Mouse (Mus musculus): Measurements from ENCODE around the gene Serpina3a.
"Not testable (repeated sequence)": the region's sequence is repeated elsewhere in the genome, so short reads cannot be mapped to it uniquely, and the experiment has no call there.

The Serpina3a gene

DNA sequence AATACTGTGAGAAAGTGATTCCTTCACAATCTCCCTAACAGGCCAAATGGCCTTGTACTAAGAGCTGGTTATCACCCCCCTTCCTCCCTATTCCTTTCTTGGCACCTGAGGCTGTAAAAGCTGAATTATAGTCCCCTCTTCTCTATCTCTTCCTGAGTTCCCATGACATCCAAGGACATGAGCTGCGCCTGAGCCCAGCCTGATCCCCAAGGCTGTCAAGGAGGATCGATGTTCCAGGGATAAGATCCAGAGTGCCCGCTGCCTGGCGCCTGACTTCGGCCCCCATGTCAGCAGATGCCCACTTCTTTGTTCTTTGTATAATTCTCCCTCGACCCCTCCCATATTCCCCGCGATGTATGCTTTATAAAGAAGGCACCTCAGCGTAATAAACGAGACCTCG, at the start of gene Serpina3a:
TSS of gene Serpina3a (plus strand) at position 392 of the 400 bp plus-strand sequence.
- DNase-seq (ENCODE audit: inconsistent ontology term) = not testable (repeated sequence)

DNA sequence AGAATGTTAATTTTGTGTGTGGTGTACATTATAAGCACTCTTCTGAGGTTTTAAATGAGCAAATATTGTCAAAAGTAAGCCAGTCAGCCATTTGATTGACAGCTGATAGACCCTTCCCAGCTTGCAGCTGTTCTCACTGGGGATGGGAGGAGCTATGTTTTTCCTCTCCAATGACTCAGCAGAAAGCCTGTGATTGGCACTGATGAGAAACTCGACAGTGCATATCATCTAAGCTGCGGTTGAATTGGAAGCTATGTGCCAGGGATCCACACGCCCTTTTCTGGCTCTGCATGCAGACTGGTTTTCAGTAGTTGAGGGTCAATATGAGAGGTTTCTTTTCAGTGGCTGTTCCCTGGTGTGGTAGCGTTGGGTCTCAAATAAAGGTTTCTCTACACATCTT, 48.0 kb upstream of the Serpina3a start:
- peak; percentile 83 for DNase-seq (ENCODE audit: inconsistent ontology term)

DNA sequence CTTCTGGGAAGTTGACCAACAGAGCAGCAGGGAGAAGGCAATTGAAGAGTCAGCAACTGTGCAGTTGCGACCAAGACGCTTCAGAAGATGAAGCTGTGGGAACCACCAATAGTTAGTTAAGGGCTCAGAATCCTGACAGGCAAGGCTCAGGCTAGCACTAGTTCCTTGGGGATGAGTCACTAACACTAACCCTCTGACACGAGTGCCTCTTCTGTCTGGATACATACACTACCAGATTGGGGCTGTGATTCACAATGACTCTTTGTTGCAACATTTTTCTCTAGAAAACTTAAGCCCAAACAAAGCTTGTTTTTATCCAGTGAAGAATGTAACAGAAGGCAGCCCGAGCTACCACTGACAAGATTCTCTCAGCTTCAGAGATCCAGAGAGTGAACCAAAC, 47.5 kb upstream of the Serpina3a start:
- peak; percentile 95 for DNase-seq (ENCODE audit: inconsistent ontology term)

DNA sequence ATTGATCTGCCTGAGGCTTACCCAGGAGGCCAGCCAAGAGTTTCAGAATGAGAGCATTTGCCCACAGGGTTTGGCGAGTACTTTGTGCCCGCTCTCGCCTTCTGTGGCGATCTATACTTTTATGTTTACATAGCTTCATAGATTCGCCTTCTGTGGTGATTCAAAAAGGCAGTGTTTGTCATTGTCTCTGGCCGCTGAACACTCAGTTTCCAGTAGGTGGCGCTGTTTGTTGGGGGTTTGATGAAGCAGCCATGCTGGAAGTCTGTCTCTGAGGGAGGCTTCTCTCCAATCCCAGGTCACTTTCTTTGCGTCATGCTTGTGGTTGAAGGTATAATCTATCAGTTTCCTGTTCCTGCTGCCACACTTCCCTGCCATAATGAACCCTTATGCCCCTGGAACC, 46.3 kb upstream of the Serpina3a start:
- no peak for DNase-seq (ENCODE audit: inconsistent ontology term)

DNA sequence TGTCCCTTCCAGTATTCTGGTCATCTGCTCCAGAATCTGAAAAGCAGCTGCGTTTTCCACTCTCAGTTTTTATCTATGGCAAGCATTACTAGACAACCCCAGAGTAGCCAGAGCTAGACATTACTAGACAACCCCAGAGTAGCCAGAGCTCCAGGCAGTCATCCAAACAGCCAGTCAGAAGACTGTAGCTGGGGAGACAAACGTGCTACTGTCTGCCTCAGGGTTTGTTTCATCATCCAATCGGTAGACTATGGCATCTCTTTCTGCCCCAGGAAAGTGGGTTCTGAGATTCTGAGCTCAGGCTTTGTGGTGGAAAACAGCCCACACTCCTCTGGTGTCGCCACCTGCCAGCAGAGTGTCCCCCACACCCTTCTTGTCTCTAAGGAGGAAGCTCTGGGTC, 45.0 kb upstream of the Serpina3a start:
- DNase-seq (ENCODE audit: inconsistent ontology term) = peak; percentile 88

DNA sequence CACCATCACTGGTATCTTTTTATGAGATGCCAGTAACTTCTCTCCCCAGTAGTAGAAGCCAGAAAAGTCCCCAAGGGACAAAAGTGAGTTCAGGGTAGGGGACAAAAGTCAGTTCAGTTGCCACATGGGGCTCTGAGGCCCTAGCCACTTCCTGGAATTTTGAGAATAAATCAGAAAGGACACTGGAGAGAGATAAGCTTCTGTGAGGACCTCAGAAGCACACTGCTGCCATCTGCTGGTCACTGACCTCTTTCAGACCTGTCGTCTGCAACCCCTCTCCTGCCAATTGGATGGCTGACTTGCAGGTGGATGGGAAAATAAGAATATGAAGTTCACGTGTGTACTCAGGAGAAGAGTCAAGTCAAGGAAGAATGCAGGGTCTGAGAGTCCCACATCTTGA, 42.9 kb upstream of the Serpina3a start:
- DNase-seq (ENCODE audit: inconsistent ontology term) = peak; percentile 52

DNA sequence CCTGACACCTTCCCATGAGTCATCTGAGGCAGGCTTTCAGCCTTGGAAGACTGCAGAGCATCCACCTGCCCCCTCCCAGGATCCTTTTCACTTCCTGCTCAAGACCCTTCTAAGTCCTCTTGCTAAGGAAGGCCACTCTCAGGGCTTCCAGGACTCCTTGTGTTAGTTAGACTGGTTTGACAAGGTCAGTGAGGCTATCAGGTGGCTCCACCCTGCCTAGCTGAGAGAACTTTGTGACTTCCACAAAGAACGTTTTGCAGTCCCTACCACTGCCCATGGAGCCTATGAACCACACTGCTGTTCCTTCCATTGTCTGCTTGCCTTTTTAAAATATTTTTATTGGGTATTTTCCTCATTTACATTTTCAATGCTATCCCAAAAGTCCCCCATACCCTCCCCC, 40.8 kb upstream of the Serpina3a start:
- no peak for DNase-seq (ENCODE audit: inconsistent ontology term)

DNA sequence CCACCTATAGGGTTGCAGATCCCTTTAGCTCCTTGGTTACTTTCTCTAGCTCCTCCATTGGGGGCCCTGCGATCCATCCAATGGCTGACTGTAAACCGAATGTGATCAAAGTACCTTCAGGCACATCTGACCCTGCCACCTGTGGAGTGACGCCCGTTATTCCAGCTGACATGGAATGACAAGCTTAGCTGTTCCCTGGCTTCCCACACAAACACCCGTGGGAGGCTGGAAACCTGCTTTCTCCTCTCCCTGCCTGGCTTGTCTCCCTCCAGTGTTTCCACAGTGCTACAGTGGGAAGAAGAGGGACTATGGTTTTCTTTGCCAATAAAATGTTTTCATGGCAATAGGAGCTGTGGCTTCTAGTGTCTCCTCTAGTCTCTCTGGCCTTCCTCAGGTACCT, 40.2 kb upstream of the Serpina3a start:
- no peak for DNase-seq (ENCODE audit: inconsistent ontology term)

DNA sequence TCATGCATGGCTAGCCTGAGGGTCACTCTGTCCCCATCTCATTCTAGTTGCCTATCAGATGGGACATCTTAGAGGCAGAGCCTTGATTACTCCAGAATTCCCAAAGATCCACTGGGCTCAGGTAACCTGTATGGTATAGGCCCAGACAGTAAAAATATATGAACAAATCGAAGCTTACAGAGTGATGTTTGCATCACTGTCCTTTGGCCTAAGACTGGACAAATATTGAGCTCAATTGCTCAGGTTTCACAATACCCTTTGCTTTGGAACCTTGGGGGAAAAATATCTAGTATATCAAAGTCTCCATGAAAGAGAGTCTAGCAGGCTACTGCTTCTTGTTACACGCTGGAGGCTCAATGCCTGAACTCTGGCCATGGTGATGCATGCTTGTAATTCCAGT, 22.4 kb upstream of the Serpina3a start:
- no peak for DNase-seq (ENCODE audit: inconsistent ontology term)

DNA sequence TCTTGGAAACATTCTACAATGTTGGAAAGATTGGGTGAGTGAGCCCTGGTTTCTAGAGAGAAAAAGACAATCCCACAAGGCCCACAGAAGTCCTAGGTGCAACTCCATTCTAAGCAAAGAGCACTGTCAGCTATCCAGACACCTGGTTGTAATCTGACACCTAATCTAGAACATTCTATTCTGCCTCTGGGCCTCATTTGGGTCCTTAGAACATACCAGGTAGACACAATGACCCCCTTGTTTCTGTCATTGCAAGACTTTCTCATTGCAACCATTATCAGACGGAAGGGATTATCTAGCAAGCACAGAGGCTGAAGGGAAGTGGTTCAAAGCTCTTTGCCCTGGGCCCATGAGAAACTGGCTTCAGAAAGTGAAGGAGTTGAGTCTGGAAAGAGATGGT, 21.2 kb upstream of the Serpina3a start:
- no peak for DNase-seq (ENCODE audit: inconsistent ontology term)

DNA sequence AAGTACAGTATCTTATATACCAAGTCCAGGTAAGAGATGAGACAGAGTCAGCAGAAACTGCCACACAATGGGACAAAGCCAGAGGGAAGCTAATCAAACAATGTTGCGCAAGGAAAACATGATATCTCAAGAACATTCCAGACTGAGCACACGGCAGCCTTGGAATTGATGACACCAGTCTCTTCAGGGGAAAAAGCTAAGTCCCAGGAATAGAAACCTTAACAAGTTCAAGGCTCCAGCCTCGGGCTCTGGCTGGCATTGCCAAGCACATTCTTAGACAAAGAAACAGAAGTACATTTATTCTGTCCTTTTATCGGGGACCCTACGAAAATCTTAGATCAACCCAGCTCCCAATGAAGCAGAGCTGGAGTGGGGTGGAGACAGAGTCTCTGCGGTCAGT, 11.8 kb upstream of the Serpina3a start, which contains the start of gene Serpina5:
TSS of gene Serpina5 (plus strand) at position 346 of the 400 bp plus-strand sequence.
- DNase-seq (ENCODE audit: inconsistent ontology term) = no peak

DNA sequence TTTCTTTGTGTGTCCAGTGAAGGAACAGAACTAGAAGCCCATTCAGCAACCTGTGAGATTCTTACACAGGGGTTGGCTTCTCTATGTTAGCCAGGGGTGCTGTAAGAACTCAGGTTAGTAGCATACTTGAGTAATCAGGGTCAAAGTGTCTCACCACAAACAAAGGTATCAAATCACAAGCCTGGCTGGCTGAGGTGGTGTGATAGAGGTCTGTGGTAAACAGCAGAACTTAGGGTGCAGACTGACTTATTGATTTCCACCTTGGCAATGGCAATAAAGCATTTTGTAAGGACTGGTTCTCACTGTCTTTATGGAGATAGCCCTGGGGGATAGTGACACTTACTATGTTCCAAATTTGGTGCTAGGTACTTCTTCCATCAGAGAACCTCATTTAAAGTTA, 6.7 kb upstream of the Serpina3a start:
- no peak for DNase-seq (ENCODE audit: inconsistent ontology term)

DNA sequence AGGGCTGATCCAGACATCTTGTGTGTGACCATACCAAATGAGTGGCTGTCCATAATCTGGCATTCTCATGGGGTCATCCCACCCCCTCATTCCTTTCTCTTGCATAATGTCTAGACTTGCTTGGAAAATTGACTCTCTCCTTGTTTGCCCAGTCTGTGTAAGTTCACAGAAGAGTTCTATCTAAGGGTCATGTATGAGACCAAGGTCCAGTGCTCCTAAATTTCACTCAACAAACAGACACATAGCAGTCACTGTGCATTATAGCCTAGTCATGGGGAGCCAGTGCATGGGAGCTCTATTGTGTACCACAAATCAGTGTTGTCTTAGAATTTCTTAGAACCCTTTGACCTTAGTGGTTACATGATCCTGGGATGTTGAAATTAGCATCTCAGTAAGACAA, 5.6 kb upstream of the Serpina3a start:
- peak; percentile 20 for DNase-seq (ENCODE audit: inconsistent ontology term)

DNA sequence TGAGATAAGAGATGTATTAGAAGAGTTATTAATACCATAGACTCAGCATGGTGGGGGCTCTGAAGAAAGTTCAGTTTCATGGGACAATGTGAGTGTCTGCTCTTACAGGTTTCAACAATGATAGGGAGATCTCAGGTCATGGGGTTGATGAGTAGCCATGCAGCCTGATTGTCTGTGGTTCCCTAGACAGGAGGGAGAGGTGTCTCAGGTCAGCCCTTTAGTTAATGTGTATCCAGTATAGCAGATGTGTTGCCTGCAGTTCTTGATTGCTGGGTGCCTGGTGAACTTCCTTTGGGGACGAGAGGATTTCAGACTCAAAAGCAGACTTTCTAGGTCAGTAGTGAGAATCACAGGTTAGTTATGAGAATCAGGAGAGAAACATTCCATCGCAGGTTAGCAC, 4.0 kb upstream of the Serpina3a start:
- no peak for DNase-seq (ENCODE audit: inconsistent ontology term)

DNA sequence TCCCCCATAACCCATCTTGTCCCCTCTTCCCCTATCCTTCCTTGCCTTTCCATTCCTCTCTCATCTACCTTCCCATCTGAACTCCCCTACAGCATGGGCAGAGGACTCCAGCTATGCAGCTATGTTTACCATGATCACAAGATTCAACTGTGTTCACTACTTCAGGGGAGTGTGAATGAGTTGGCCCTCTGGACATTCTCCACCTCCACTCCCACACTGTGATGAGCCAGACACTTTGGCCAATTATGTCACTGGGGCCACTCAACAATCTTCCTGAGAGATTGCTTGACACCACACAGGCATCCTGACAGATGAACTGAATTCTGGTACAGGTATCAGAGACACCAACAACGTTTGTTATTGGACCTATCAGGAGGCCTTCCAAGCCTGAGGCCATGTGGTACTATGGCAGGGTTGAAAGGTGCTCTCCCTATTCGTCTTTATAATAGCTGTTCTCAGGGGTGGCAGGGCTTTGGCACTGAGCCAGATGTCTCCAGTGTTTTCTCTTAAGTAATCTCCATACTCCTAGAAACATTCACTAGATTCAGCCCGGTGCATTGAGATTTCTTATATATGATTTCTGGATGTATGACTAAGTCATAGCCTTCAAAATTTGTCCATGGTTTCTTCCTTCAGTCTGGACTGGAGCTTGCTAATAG, 2.5 kb downstream of the Serpina3a start:
- no peak for DNase-seq (ENCODE audit: inconsistent ontology term)

DNA sequence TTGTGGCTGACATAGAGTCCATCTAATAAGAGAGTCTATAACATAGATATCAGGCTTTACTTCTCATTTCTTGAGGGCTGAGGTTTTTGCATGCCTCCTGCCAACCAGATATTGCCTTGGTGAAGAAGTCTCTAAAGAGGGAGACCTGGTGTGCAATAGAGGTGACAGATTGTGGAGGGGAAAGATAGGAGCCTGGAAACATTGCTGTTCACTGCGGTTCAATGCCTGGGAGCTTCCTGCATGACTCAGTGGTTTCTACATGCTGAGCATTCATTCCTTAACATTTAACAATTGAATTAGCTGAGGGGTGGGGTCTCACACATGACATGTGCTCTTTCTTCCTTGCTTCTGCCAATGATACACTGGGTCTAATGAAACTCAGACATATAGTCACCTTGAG, 10.6 kb downstream of the Serpina3a start:
- DNase-seq (ENCODE audit: inconsistent ontology term) = peak; percentile 18

DNA sequence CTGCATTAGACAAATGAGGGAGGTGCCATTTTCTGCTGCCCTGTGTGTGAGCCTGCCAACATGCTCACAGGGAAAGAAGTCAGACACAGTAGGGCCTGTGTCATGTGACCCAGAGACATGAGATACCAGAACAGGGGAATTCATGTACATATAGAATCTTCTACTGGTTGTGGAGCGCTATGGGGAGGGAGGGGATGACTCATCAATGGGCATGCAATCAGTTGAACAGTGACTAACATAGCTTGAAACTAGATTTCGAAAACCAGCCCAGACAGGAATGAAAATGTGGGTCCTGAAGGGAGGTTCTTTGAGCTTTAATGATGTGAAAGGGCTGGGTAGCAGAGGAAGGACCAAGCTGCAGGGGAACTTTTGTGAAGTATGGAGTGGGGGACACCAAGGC, 11.5 kb downstream of the Serpina3a start:
- peak; percentile 23 for DNase-seq (ENCODE audit: inconsistent ontology term)

DNA sequence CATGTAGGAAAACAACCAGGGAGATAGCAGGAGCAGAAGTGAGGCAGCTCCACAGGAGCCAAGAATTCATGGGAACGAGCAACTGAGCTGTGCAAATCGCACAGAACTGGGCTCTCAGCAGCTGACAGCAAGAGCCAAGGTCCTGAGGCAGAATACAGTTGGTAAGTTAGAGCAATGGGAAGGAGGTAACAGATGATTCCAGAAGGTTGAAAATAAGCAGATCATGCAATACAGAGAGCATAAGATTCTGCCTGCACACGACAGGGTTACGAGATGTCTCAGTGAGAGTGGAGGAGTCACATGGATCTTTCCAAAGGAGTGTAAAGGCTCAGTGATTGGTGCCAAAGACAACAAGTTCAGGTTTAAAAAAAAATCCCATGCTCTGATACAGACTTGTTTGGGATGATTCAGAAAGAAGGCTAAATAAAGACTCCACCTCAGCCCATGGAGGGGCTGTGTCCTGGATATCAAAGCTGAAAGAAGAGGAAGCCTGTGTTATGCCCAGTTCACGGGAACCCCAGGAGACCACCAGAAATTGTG, 12.6 kb downstream of the Serpina3a start:
- DNase-seq (ENCODE audit: inconsistent ontology term) = no peak

DNA sequence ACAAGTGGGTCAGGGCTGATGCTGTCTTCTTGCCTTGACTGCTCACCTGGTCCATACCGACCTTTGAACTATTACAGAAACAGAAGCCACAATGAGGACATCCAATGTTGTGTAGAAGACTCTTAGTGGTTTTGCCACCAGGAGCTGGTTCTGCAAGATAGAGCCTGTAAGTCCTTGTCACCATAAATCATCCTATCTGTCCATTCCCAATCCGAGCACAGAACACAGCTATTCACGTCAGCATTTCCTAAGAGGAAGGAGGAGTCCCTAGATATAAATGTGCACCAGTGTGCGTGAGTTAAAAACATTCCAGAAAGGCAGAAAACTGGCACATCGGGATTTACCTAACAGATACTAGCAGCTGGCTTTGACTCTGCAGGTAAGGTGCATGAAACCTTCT, 15.2 kb downstream of the Serpina3a start, which contains the start of gene Serpina3b:
TSS of gene Serpina3b (plus strand) at position 301 of the 400 bp plus-strand sequence.
- no peak for DNase-seq (ENCODE audit: inconsistent ontology term)

DNA sequence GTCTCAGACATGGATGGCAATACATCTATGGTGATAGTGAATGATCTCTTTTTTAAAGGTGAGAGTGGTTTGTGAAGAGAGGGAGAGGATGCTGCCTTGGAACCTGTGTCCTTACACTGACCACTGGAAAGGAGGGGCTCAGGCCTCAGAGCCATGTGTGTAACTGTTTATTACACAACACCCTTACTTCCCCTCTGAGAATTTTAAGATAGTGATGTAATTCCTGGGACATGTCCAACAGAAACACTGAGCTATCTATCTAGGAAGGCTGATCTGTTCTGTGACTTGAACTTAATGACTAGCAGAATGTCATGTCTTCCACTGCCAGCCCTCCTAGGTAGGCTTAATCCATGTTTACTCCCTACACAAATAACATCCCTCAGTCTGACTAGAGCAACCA, 18.5 kb downstream of the Serpina3a start:
- DNase-seq (ENCODE audit: inconsistent ontology term) = no peak

DNA sequence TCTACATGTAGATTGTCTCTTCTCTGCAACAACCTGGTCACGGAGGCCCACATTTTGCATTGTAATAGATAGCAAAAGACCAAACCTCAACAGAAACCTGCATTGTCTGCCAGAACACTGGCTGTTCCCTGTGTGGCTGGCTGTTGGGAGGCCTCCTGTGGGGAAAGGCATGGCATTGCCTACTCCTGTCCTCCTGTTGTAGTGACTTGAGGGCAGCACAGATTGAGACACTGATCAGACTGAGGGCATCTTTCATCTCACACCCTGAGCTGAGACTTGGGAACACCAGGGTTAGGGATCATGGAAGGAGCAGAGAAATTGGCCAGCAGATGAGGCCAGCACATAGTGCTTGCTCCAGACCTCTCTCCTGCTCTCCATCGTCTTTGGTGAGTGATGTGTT, 25.7 kb downstream of the Serpina3a start:
- no peak for DNase-seq (ENCODE audit: inconsistent ontology term)

DNA sequence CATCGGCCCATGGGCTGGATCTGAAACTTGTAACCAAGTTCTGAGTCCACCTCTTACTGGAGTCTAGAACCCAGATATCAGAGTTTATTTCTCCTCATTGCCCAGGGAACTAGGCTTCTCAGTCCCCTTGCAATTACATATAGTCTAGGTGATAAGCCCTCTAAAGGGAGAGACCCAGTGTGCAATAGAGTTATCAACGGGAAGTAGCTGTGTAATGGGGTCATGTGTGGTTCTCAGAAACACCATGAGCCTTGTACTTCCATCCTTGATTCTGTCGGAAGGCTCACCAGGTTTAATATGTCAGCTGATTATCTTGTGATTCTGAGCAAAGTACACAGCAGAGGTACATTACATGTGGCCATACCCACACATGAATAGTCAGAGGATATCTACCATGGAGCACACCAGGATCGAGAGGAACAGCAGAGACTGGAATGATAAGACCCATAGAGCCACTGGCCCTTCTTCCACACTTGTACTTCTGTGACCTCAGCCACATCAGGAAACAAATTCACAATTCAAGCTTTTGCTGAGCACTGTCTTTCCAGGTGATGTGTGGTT, 28.1 kb downstream of the Serpina3a start:
- DNase-seq (ENCODE audit: inconsistent ontology term) = no peak

DNA sequence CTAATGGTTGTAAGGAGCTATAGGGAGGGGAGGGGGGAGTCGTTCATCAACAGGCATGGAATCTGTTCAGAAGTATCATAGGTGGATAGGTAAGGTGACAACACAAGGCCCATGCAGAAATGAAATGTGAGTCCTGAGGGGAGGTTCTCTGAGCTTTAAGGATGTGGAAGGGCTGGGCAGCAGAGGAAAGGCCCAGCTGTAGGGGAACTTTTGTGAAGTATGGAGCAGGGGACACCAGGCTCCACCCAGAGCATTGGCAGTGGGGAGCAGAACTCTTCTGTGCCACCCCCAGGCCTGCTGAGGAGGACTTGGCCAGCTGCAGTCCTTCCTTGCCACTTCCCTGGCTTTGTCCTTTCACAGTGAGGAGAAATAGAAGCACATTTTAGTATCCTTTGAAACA, 29.0 kb downstream of the Serpina3a start:
- no peak for DNase-seq (ENCODE audit: inconsistent ontology term)
